Mouse (Mus musculus): ENCODE measurements around the gene Pi4k2b.

DNA sequence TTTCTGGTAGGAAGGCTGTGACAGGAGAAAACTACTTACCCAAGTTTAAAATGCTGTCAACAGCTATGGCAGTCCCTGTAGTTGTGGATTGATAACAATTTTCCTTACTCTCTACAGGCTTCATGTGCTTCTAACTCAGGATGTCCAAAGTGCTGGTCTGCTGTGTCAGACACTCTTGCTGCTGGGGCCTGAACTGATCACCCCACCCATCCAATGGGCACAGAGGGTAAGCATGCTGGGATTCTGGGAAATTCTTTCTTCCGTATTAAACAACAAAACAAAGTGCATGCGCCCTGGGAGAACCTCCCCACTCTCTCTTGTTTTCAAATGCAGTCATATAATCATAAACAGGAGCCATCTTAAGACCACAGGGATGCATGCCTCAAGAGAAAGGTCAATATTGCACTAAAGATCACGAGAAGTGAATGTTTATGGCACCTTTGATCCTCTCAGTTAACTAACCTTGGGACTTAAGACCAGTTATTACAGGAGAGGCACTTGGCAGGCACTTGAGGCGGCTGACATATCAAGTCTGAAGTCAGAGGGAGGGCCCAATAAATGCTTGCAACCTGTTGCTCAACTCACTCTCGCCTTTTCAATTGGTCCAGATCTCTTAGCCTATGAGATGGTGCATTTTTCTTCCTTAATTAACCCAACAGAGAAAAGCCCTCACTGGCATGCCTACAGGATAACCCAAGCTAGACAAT, 24.5 kb upstream of the Pi4k2b start:
- TF ChIP-seq CTCF (IDR thresholded peaks at IDR 0.05; ENCODE audit: insufficient read depth, low read depth, low read length) (no peak), POLR2A (IDR thresholded peaks at IDR 0.05; ENCODE audit: insufficient read depth, low read depth, low read length) (no peak)

Measured in olfactory bulb, adult 2 months (tissue).